Mouse (Mus musculus): Measurements from ENCODE around the gene Eif2s2.

GRCm38 (mm10) chr2:154920896-154921295 lies 28.2 kb upstream of the Eif2s2 start:
- TF ChIP-seq GATA1 (IDR thresholded peaks at IDR 0.05; ENCODE audit: borderline replicate concordance, low read length) (no peak), FLI1 (IDR thresholded peaks at IDR 0.05; ENCODE audit: low read length) (no peak)
